Mouse (Mus musculus) stomach, postnatal 0 days (tissue): ENCODE measurements at regions not wholly inside any gene's neighbourhood (a gene's known extent, or its start where the extent isn't known, plus 50 kb on each side); places are given as distances from the start of the nearest gene placed in this dataset.

Source experiments
- CTCF ChIP-seq: IDR thresholded peaks from 2 replicates; pipeline ENCODE4 v1.5.1; 2016; ENCODE audit warnings: antibody characterized with exemption, low read depth, mild to moderate bottlenecking, moderate library complexity
- EP300 ChIP-seq: optimal IDR thresholded peaks from 2 replicates; pipeline ENCODE3; 2016; ENCODE audit warnings: antibody characterized with exemption

DNA sequence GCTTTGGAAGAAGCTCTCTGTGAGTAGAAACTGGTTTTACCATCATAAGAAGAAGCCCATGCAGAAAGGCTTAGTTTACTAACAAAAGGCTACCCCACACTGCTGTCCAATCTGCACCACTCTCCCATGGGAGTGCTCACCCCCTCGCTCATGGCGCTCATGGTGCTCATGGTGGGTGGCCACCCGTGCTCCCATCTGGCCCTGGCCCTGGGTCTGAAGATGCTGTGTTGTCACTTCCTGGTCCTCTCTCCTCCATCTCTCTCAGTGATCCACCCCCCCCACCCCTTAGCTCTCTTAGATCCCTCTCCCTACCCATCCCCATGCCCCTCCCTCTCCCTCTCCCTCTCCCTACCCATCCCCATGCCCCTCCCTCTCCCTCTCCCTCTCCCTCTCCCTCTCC lies 57.2 kb upstream of the Twist2 start:
- no peak for TF ChIP-seq CTCF
- TF ChIP-seq EP300 = no peak
